Mouse (Mus musculus) brain, embryonic 18.5 days (tissue): ENCODE results near the gene Sidt1.

Experiments
- DNase-seq: peaks from one replicate; pipeline ENCODE4 v3.0.0-alpha.2; 2012; ENCODE audit warnings: low read depth, low spot score

The Sidt1 gene

DNA sequence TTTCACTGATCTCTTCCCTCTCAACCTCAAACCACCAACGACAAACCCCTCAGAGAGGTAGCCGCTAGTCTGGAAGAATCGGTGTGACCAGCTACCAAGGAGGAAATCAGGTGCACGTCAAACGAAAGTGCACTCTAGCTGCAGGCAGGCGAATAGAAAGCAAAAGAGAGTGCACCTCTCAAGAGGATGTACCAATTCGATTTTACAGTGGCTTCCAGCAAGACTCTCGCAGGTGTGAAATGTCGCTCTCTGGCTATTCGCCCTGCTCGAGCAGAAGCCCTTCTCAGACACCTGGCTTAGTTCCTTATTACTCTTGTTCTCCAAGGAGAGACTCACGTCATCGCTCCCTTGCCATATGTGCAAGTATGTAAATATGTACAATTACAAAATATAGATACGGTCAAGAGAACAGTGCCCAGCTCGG, at the start of gene Sidt1:
Gene Sidt1 (minus strand): TSS at position 336 of the 424 bp plus-strand sequence.
- DNase-seq, result no peak

DNA sequence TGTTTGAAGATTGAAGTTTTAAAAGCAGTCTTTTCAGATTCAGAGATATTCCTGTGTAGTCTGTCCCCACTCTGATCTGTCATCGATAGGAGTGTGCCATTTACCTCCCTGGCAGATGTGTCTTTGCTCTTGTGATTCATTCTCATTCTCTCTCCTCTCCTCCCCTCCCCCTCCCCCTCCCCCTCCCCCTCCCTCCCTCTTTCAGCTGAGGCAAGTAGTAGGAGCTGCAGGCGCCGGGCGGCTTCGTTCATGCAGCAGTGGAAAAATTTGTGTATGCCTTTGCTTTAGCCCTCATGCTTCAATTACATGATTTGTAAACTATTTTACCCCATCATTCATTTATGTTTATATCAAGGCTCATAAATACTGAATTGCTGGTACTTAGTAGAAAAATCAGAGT, 48.6 kb upstream of the Sidt1 start:
- DNase-seq, result no peak

GRCm38 (mm10) chr16:44380006-44380405, 47.0 kb upstream of the Sidt1 start:
- DNase-seq, result no peak

- no peak for DNase-seq
These were observed 42.5 kb upstream of the Sidt1 start for GRCm38 (mm10) chr16:44375459-44375858.

DNA sequence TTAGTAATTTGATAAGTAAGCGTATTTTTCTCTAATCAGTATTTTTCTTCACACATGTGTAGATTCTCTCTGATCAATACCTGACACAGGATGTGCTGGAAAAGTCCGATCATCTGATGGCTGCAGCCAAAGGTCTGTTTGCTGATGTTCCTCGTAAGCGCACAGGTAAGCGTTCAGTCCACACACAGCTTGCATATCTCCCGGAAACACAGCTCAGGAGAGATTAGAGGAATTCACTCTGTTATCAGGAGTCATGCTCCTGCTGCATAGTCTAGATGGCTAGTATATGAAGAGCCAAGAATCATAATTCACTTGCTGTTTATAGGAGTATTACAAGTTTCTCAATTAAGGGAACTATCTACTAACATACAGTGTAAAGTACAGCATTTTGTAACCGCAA, 32.5 kb upstream of the Sidt1 start:
- DNase-seq, result no peak

GRCm38 (mm10) chr16:44361921-44362890, 29.2 kb upstream of the Sidt1 start:
- DNase-seq, result no peak

- no peak for DNase-seq
These were observed 24.7 kb upstream of the Sidt1 start for GRCm38 (mm10) chr16:44357571-44358268.

DNA sequence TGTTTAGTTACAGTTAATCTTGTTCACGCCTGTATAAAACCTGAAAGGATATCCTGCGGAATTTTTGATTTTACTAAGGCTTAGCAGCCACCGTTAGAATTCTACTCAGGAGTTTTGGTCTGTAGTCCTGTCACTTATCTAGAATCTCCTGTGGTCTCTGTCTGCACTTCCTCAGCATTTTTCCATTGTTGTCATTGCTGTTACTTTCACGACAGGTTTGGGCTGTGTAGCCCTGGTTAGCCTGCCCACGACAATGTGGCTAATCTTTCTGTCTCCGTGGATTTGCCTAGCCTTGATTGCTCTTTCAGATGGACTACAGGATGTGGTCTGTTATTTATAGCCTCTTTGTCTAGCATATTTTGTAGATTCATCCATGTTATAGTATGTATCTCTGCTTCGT, 23.3 kb upstream of the Sidt1 start:
- no peak for DNase-seq

- DNase-seq, result no peak
These were observed 16.9 kb upstream of the Sidt1 start for GRCm38 (mm10) chr16:44349801-44350397.

DNA sequence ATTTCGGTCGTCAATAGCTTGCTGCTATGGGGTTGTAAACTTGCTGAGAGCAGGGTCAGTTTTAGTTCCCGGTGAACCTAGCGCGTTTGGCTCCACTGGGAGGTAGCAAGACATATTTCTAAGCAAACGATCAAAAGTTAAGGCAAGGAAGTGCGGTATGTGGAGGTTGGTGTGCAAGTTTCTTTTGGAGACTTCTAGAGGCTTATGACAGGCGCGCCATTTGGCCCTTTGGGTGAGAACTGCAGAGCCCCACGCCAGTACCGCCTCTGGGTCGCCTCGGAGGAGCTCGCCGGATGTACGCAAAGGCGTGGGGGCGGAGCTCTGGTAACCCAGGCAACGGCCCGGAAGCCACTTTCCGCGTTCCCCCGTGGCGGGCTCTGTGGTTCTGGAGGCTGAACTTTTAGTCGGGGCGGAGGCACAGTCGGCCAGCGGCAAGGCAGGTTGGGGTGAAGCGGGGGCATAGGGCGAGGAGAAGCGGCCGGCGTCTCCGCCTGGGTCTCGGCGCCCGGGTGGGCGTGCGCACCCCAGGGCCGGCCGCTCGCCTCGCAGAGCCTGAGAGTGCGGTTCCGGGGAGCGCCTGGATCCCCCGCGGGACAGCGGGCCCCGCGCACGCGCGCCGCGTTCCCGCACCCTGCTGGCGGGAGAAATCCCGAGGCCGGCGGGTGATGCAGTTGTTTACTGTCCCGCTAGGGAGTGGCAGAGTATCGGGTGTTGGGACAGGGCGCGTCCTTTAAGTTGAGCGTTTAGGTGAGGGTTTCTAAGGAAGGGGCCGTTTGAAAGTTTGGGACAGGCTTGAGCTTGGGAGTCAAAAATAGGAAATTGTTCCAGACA, 14.3 kb upstream of the Sidt1 start, which contains the start of gene Spice1:
Gene Spice1 (plus strand): TSS at position 51 of the 831 bp plus-strand sequence.
- peak; percentile 76 for DNase-seq

GRCm38 (mm10) chr16:44337541-44337940, 4.5 kb upstream of the Sidt1 start:
- no peak for DNase-seq

GRCm38 (mm10) chr16:44331995-44332860, 768 bp downstream of the Sidt1 start:
- DNase-seq, result no peak

GRCm38 (mm10) chr16:44331671-44331994, 1.4 kb downstream of the Sidt1 start:
- DNase-seq, result no peak

DNA sequence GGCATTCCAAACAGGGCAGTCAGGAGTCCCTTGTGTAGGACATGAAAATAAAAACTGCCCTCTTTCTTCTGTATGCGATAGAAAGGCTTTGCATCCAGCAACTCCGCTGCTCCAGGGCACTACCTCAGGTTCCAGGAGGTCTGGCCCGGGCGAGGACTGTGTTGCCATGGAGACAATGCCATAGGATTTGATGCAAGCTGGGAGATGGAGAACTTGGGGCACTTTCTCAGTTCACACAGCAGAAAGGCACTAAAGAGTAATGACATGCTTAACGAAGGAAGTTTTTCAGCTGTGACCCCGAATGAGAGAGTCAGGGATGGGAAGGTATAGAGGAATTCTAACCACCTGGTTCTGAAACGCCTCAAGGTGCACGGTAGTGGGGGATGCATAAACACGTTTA, 1.8 kb downstream of the Sidt1 start:
- no peak for DNase-seq

- DNase-seq, result no peak
These were observed 2.3 kb downstream of the Sidt1 start for GRCm38 (mm10) chr16:44330657-44331056.

DNA sequence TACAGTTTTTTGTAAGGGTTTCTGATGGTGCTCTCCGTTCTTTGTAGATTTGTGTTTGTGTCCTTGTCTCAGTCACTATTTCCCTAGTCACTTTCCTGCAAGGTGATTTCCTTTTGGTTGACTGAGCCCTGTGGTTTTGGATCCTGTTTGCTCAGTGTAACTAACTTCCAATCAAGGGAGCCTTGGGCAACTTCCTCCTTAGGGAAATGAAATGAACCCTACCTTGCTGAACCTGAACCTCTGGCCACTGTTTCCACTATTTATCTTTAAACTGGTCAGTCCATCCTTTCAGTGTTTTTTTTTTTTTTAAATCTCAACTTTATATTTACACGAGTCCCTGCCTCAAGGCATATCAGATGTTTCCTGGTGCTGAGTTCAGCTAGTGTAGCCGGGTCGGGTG, 4.4 kb downstream of the Sidt1 start:
- no peak for DNase-seq

- DNase-seq, result no peak
These were observed 12.8 kb downstream of the Sidt1 start for GRCm38 (mm10) chr16:44320232-44320631.

- no peak for DNase-seq
These were observed 16.6 kb downstream of the Sidt1 start for GRCm38 (mm10) chr16:44316350-44316749.

DNA sequence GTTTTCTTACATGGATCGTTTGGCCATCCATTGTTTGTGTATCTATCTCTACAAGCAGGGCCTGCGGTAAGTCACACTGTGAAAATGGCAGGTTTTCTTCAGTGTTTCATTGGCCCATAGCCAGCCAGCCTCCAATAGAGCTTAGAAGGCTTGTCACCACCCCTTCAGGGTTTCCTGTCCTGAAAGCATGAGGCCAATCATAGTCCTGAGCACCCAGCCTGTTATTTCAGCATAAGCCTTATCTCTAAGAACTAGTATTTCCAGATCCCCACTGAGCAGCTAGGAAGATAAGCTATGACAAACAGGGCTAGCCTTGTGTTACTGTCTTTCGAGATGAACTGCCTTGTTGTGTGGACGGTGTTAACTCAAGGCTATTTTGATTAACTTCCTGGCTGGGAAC, 19.6 kb downstream of the Sidt1 start:
- no peak for DNase-seq

- DNase-seq, result no peak
These were observed 27.4 kb downstream of the Sidt1 start for GRCm38 (mm10) chr16:44305606-44306005.
